In the genomic region with DNA sequence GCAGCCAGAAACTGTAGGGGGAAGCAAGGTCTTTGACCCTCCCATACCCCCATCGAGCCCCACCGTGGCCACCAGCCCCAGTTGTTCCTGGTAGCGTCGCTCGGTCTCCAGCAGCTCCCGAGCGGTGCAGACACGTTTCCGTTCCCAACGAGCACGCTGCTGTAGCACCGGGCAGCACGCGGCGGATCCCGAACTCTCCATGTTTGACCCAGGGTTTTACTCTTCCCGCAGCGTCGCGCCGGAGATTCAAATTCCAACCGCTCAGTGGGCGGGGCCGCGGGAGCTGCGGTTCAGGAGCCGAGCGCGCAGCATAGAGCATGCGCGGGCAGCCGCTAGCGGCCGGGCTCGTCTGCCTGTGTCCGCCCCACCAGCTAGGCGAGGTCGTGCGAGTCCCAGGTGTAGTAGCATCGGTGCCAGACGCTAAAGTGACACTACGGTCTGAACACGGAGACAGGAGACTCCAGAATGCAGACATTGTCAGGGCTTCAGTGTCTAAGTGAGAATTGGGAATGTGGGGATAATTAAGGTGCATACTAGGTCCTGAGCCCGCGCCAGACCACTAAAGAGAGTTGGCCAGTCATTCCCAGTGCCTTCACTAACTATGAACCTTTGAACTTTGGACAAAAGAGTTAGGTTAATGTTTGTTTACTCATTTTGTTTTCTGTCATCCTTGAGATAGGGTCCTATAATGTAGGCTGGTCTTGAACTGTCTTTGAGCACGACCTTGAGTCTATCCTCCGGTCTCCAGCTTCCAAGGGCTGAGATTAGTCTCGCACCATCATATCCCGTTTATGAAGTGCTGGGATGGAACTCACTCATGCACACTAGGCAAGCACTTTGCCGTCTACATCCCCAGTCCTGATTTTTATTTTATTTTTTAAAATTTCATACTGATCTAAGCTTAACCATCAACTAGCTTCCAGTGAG, we compare ENCODE assay signal across 8 mouse cellular contexts. TPM values are rescaled to one million over a fixed set of nuclear protein-coding genes. Genes with fewer than 3 reads are reported as not detected.
DNase-seq lines count a peak whose midpoint lies in the region; ATAC-seq and TF ChIP-seq lines count a peak whose summit lies in the region.

Gene Arhgef39 (minus strand): TSS at position 289 of the 927 bp plus-strand sequence.

- H3K27me3 ChIP-seq in G1E (ENCODE audit: insufficient read depth, low read length) = peaks cover 11% of the 10 kb centered on the region
- H3K27me3 ChIP-seq in forebrain, embryonic 13.5 days = 0 out of 2 replicates have a peak, but pooled peaks cover 3% of the 10 kb centered on the region
- no peaks in the 10 kb centered on the region for H3K27me3 ChIP-seq in lung, postnatal 0 days (replicated peaks; ENCODE audit: insufficient read depth, low read length)

- TF ChIP-seq CTCF in G1E (IDR thresholded peaks at IDR 0.05; ENCODE audit: low read depth, low read length) = no peak
- 0 out of 2 replicates have a peak, but pooled peaks have one; percentile 10 for TF ChIP-seq CTCF in lung, postnatal 0 days (IDR thresholded peaks at IDR 0.05)

- DNase-seq in G1E (ENCODE audit: low spot score) = peak; percentile 75
- DNase-seq in heart, postnatal 25 days (ENCODE audit: low spot score) = peak; percentile 59
- peak; percentile 46 to 69 for DNase-seq in layer of hippocampus, adult 18-20 months (ENCODE audit: low spot score in 2 of 2)
- DNase-seq in lung, postnatal 0 days (ENCODE audit: low spot score) = peak; percentile 93
- DNase-seq in ovary, postnatal 36 days (ENCODE audit: low spot score) = peak; percentile 85
- peak; percentile 82 for DNase-seq in thymus, postnatal 14 days

- no peaks in the 10 kb centered on the region for H3K9me3 ChIP-seq in G1E (replicated peaks)
- no peaks in the 10 kb centered on the region for H3K9me3 ChIP-seq in forebrain, embryonic 13.5 days (replicated peaks)
- H3K9me3 ChIP-seq in lung, postnatal 0 days (ENCODE audit: low read length) = no peaks in the 10 kb centered on the region

- H3K36me3 ChIP-seq in G1E (replicated peaks) = peaks cover 39% of the 10 kb centered on the region
- peaks cover 19% of the 10 kb centered on the region; the same call in 1 of the 2 replicates for H3K36me3 ChIP-seq in forebrain, embryonic 13.5 days (ENCODE audit: poor library complexity, severe bottlenecking)
- no peaks in the 10 kb centered on the region for H3K36me3 ChIP-seq in lung, postnatal 0 days (ENCODE audit: insufficient read depth, low read length)

- peaks cover 67% of the 10 kb centered on the region for H3K4me1 ChIP-seq in G1E (ENCODE audit: insufficient read depth, low read depth, low read length)
- H3K4me1 ChIP-seq in forebrain, embryonic 13.5 days = peaks cover 34% of the 10 kb centered on the region
- peaks cover 5% of the 10 kb centered on the region; the same call in 1 of the 2 replicates for H3K4me1 ChIP-seq in lung, postnatal 0 days (ENCODE audit: insufficient read depth, low read depth, low read length)

- TF ChIP-seq EP300 in lung, postnatal 0 days (IDR thresholded peaks at IDR 0.05) = no peak

- intact Hi-C loops in heart, postnatal 25 days (cut with DNase I) = no loop called here

- peak within 1 kb of the TSS; percentile 88 for H3K4me3 ChIP-seq in G1E (ENCODE audit: low read depth, low read length)
- H3K4me3 ChIP-seq in forebrain, embryonic 13.5 days = peak within 1 kb of the TSS; percentile 63
- H3K4me3 ChIP-seq in lung, postnatal 0 days (ENCODE audit: low read depth, low read length) = peak within 1 kb of the TSS; percentile 49

- ATAC-seq in G1E (ENCODE audit: extremely low read depth, insufficient number of reproducible peaks, low FRiP score, poor library complexity, severe bottlenecking) = peak; percentile 22; the same call in 1 of the 2 replicates
- peak; percentile 74 for ATAC-seq in cerebellum, adult (ENCODE audit: insufficient number of reproducible peaks, low FRiP score, low TSS enrichment)
- ATAC-seq in forebrain, embryonic 13.5 days = peak; percentile 93
- peak; percentile 90 for ATAC-seq in lung, postnatal 0 days

- H3K27ac ChIP-seq in forebrain, embryonic 13.5 days = no peak within 1 kb of the TSS
- H3K27ac ChIP-seq in lung, postnatal 0 days (ENCODE audit: low read length) = no peak within 1 kb of the TSS

- peak within 1 kb of the TSS; percentile 75 for H3K4me2 ChIP-seq in forebrain, embryonic 13.5 days
- H3K4me2 ChIP-seq in lung, postnatal 0 days (replicated peaks; ENCODE audit: low read depth, low read length) = peak within 1 kb of the TSS; percentile 83

- 7% methylated on average over 49 of the region's 50 CpGs for WGBS in forebrain, embryonic 13.5 days
- 7% methylated on average over 50 of the region's 50 CpGs for WGBS in lung, postnatal 0 days

- peak within 1 kb of the TSS; percentile 73 for H3K9ac ChIP-seq in forebrain, embryonic 13.5 days
- no peak within 1 kb of the TSS; the same call in 1 of the 2 replicates for H3K9ac ChIP-seq in lung, postnatal 0 days (replicated peaks; ENCODE audit: low read depth)

RNA-seq across cellular contexts. Expression of gene Arhgef39, which starts in this region (rescaled TPM):
- total RNA-seq in G1E (2014; fragmentation: Nextera tagmentation) (23.4 and 71.2 TPM in 2 replicates), G1E (2017) (29.0 and 32.4 TPM in 2 replicates)
- polyA plus RNA-seq in G1E (2012) = 16.4 and 21.8 TPM in 2 replicates
- polyA plus RNA-seq in forebrain, embryonic 13.5 days (2015; fragmentation: Nextera tagmentation; extraction: Ambion mirVana) = 38.2 and 40.3 TPM in 2 replicates
- total RNA-seq in heart, postnatal 25 days (2021) = under 1 TPM; 0.39 to 0.61 TPM
- not detected for total RNA-seq in layer of hippocampus, adult 18-20 months (2021)
- 2.4 and 3.5 TPM in 2 replicates for polyA plus RNA-seq in lung, postnatal 0 days (2015; fragmentation: Nextera tagmentation; extraction: Ambion mirVana)

Comparison
In these comparisons a context has a peak if more than half of its experiments do, and no peak if none do; other contexts are left out.
1. RNA of gene Arhgef39 (total RNA-seq): 23.4 to 71.2 TPM in G1E; 0.39 to 0.61 TPM in heart, postnatal 25 days and not detected in layer of hippocampus, adult 18-20 months; every median in the first group is over 10 times any median in the second.
2. Peak in DNase-seq in heart, postnatal 25 days; RNA of the gene not detected or under 1 TPM.
3. Peak in DNase-seq in layer of hippocampus, adult 18-20 months; RNA of the gene not detected or under 1 TPM.
4. ATAC-seq: peak in every context shown above with its lines; median percentile 93 in forebrain, embryonic 13.5 days; 90 in lung, postnatal 0 days; 74 in cerebellum, adult; 22 in G1E.
5. Peak in every context shown above with its lines, with median percentiles within 50 percentile points of each other: DNase-seq and H3K4me3 ChIP-seq.